Mouse (Mus musculus): Measurements from ENCODE around the gene Clasp1. TPM values are rescaled to one million over a fixed set of nuclear protein-coding genes. Genes with fewer than 3 reads are reported as not detected.

Gene Clasp1
- polyA plus RNA-seq, 1 experiment = 86.3 TPM

DNA sequence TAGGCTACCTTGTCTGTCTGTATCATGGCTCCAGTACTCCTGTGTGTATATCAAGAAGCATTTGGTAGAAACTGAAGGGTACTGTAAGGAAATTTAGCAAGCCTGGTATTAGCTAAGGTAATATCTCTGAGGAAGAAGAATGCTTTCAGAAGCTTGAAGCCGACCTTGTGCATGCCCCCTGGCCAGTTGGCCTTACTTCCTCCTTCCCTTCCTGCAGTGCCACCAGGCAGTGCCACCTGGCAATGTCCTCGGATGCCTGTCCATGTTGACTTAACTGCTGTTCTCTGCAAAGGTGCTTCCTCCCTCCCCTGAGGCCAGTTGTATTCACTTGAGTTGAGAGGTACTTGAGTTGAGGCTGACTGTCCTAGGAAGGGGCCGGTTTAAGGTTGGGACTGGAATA, 32.3 kb downstream of the Clasp1 start:
- no peaks in the 10 kb centered on the region for H3K4me1 ChIP-seq (ENCODE audit: control insufficient read depth, insufficient read depth, low read length)
- H3K27ac ChIP-seq (ENCODE audit: insufficient read depth, low read length) = no peak overlapping the region
- no peak overlapping the region for H3K4me3 ChIP-seq (ENCODE audit: insufficient read depth, low read length)
- TF ChIP-seq CTCF (IDR thresholded peaks at IDR 0.05; ENCODE audit: borderline replicate concordance, insufficient read depth, low read length) (no peak), POLR2A (IDR thresholded peaks at IDR 0.05; ENCODE audit: low read depth, low read length) (no peak)

DNA sequence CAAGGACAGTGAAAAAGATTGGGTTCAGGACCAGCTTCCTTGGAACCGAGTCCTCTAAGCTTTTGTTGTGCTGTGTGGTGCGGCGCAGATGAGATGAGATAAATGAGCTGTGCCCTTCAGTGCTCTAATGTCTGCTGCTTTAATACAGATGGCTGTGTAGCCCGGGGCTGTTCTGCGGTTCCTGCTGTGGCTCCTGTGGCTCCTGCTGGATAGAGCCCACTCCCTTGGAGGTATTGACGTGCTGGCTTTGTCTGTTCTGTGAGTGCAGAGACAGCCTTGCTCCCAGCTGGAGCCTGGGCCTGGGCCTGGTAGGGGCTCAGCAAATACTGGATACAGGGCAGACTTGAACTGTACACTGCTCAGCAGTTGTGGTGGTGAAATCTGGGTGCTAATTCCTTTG, 34.0 kb downstream of the Clasp1 start:
- no peaks in the 10 kb centered on the region for H3K4me1 ChIP-seq (ENCODE audit: control insufficient read depth, insufficient read depth, low read length)

DNA sequence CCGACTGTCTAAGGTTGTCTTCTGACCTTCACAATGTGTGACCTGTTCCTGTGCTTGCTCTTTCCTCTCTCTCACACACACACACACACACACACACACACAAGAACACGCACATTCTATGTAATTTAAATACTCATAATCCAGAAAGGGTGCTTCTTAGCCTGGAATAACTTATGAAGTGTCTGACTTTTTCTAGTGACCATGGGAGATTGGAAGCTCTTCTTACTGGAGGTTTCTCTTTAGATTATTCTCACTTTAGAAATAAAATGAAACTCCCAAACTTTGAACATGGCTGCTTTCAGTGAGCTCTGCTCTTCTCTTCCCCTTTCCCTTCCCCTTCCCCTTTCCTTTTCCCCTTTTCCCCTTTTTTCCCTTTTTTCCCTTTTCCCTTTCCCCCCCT, 37.1 kb downstream of the Clasp1 start:
- no peak overlapping the region for H3K27ac ChIP-seq (ENCODE audit: insufficient read depth, low read length)
- H3K4me3 ChIP-seq (ENCODE audit: insufficient read depth, low read length) = no peak overlapping the region
- H3K4me1 ChIP-seq (ENCODE audit: control insufficient read depth, insufficient read depth, low read length) = peaks cover 5% of the 10 kb centered on the region; the same call in 1 of the 2 replicates
- TF ChIP-seq POLR2A (IDR thresholded peaks at IDR 0.05; ENCODE audit: low read depth, low read length) (no peak), CTCF (IDR thresholded peaks at IDR 0.05; ENCODE audit: borderline replicate concordance, insufficient read depth, low read length) (no peak)

More for the DNA sequence above, 34.0 kb downstream of the Clasp1 start:
- no peak for TF ChIP-seq CTCF (IDR thresholded peaks at IDR 0.05; ENCODE audit: borderline replicate concordance, insufficient read depth, low read length)
- TF ChIP-seq POLR2A (IDR thresholded peaks at IDR 0.05; ENCODE audit: low read depth, low read length) = no peak
- no peak overlapping the region for H3K4me3 ChIP-seq (ENCODE audit: insufficient read depth, low read length)
- no peak overlapping the region for H3K27ac ChIP-seq (ENCODE audit: insufficient read depth, low read length)

- H3K4me3 ChIP-seq (ENCODE audit: insufficient read depth, low read length) = no peak overlapping the region
- H3K4me1 ChIP-seq (ENCODE audit: control insufficient read depth, insufficient read depth, low read length) = peaks cover 5% of the 10 kb centered on the region; the same call in 1 of the 2 replicates
- no peak overlapping the region for H3K27ac ChIP-seq (ENCODE audit: insufficient read depth, low read length)
- TF ChIP-seq CTCF (IDR thresholded peaks at IDR 0.05; ENCODE audit: borderline replicate concordance, insufficient read depth, low read length) (no peak), POLR2A (IDR thresholded peaks at IDR 0.05; ENCODE audit: low read depth, low read length) (no peak)
Measured at GRCm38 (mm10) chr1:118428354-118429084, 39.7 kb downstream of the Clasp1 start.

DNA sequence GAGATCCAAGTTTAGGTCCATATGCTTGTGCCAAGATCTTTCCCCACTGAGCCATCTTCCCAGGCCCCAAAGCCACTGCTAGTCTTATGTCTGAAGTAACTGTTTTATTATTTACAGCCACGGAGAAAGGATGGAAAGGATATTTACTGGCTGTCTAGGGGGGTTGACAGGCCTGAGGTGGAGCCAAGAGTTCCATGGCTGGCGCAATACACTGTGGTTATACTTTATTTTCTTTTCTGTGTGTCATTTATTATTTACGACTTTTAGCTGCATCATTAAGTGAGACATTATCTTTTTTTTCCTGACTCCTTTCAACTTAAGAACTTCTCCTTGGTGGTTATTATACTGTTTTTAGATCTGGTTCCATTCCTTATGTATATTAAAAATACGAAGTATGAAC, 42.7 kb downstream of the Clasp1 start:
- Histone ChIP-seq H3K4me1 (ENCODE audit: control insufficient read depth, insufficient read depth, low read length) (peaks cover 8% of the 10 kb centered on the region), H3K4me3 (ENCODE audit: insufficient read depth, low read length) (no peak overlapping the region), H3K27ac (ENCODE audit: insufficient read depth, low read length) (no peak overlapping the region)
- no peak for TF ChIP-seq CTCF (IDR thresholded peaks at IDR 0.05; ENCODE audit: borderline replicate concordance, insufficient read depth, low read length)
- no peak for TF ChIP-seq POLR2A (IDR thresholded peaks at IDR 0.05; ENCODE audit: low read depth, low read length)

DNA sequence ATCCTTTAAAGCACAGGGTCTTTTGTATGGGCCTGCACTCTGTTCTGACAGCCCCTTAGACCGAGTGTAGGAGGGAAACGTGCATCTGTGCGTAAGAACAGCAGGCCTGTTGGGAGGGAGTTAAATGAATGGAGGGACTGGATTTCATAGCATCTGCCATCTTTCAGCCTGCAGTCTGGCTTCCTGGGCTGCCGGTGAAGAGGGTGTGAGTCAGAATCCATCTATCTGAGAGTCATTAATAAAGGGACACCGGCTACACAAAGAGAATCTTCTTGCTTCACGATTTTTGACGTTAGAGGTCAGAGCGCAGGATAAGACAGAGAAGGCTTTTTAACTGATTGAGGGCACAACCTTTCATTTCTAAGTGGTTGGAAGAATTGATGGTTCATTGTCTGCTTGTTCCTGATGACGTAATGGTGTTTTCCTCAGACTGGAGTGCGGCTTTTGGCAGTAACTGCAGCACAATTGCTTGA, 46.2 kb downstream of the Clasp1 start:
- Histone ChIP-seq H3K4me3 (ENCODE audit: insufficient read depth, low read length) (no peak overlapping the region), H3K27ac (ENCODE audit: insufficient read depth, low read length) (no peak overlapping the region), H3K4me1 (ENCODE audit: control insufficient read depth, insufficient read depth, low read length) (peaks cover 8% of the 10 kb centered on the region)
- TF ChIP-seq POLR2A (IDR thresholded peaks at IDR 0.05; ENCODE audit: low read depth, low read length) (no peak), CTCF (IDR thresholded peaks at IDR 0.05; ENCODE audit: borderline replicate concordance, insufficient read depth, low read length) (no peak)

DNA sequence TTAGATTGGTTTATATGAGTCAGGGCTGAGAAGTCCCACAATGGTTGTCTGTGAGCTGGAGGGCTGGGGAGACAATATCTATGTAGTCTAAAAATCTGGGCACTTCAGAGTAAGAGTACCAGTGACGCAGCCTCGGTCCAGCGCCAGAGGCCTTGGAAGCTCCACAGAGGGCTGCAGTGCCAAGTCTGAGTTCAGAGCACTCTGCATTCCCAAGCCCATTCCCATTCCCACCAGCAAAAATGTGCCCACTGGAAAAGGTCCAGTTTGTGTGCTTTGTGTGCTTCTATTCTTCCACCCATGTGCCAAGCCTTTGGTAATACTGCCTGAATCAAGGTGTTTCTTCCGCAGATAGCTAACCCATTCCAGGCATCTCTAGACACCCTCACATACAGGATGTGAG, 49.0 kb downstream of the Clasp1 start:
- Histone ChIP-seq H3K27ac (ENCODE audit: insufficient read depth, low read length) (no peak overlapping the region), H3K4me1 (ENCODE audit: control insufficient read depth, insufficient read depth, low read length) (peaks cover 16% of the 10 kb centered on the region), H3K4me3 (ENCODE audit: insufficient read depth, low read length) (no peak overlapping the region)
- TF ChIP-seq POLR2A (IDR thresholded peaks at IDR 0.05; ENCODE audit: low read depth, low read length) (no peak), CTCF (IDR thresholded peaks at IDR 0.05; ENCODE audit: borderline replicate concordance, insufficient read depth, low read length) (no peak)

GRCm38 (mm10) chr1:118438332-118438731, 49.5 kb downstream of the Clasp1 start:
- no peak for TF ChIP-seq POLR2A (IDR thresholded peaks at IDR 0.05; ENCODE audit: low read depth, low read length)
- no peak for TF ChIP-seq CTCF (IDR thresholded peaks at IDR 0.05; ENCODE audit: borderline replicate concordance, insufficient read depth, low read length)
- Histone ChIP-seq H3K4me3 (ENCODE audit: insufficient read depth, low read length) (no peak overlapping the region), H3K4me1 (ENCODE audit: control insufficient read depth, insufficient read depth, low read length) (peaks cover 16% of the 10 kb centered on the region), H3K27ac (ENCODE audit: insufficient read depth, low read length) (no peak overlapping the region)

DNA sequence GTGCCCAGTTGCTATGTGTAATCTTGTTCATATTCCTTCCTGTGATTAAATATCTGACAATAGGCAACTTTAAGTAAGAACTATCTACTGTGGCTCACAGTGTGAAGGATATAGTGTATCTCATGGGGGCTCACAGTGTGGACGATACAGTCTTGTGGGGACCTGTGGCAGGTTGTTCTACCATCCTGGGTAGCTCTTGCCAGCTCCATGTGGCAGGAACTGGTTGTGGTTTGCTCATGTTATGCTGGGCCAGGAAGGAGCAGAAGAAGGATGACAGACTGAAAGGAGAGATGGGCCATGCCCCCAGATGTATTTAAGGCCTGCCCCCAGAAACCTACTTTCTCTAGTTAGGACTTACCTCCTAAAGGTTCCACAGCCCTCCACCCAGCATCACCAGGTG, 51.7 kb downstream of the Clasp1 start:
- no peak for TF ChIP-seq POLR2A (IDR thresholded peaks at IDR 0.05; ENCODE audit: low read depth, low read length)
- no peak for TF ChIP-seq CTCF (IDR thresholded peaks at IDR 0.05; ENCODE audit: borderline replicate concordance, insufficient read depth, low read length)
- Histone ChIP-seq H3K4me3 (ENCODE audit: insufficient read depth, low read length) (no peak overlapping the region), H3K4me1 (ENCODE audit: control insufficient read depth, insufficient read depth, low read length) (peaks cover 13% of the 10 kb centered on the region; the same call in 1 of the 2 replicates), H3K27ac (ENCODE audit: insufficient read depth, low read length) (no peak overlapping the region)

GRCm38 (mm10) chr1:118444420-118444819, 55.6 kb downstream of the Clasp1 start:
- H3K4me3 ChIP-seq (ENCODE audit: insufficient read depth, low read length) = no peak overlapping the region
- TF ChIP-seq CTCF (IDR thresholded peaks at IDR 0.05; ENCODE audit: borderline replicate concordance, insufficient read depth, low read length) = no peak
- no peak for TF ChIP-seq POLR2A (IDR thresholded peaks at IDR 0.05; ENCODE audit: low read depth, low read length)
- H3K4me1 ChIP-seq (ENCODE audit: control insufficient read depth, insufficient read depth, low read length) = peaks cover 12% of the 10 kb centered on the region
- no peak overlapping the region for H3K27ac ChIP-seq (ENCODE audit: insufficient read depth, low read length)
